Mouse (Mus musculus) liver, postnatal 0 days (tissue): ENCODE data around the gene Lin54. TPM values are rescaled to one million over a fixed set of nuclear protein-coding genes. Genes with fewer than 3 reads are reported as not detected.

Experiments used
- ATAC-seq: fragments of 200-750 bp; cut with Nextera tagmentation; 2 replicates; pipeline ENCODE4 v1.8.0; 2017; ENCODE audit warnings: mild to moderate bottlenecking, moderate library complexity
- DNase-seq: peaks from one replicate; pipeline ENCODE4 v3.0.0-alpha.2; 2016
- H3K27ac ChIP-seq: fragments of 300-500 bp; sonication (generic); 2 replicates; pipeline ENCODE4 v1.5.1; 2014; ENCODE audit warnings: antibody characterized with exemption, moderate library complexity, mild to moderate bottlenecking, low read depth
- H3K27me3 ChIP-seq: fragments of 300-500 bp; sonication (generic); 2 replicates; pipeline ENCODE4 v1.6.1; 2014; ENCODE audit warnings: low read length, control low read depth, mixed read lengths; ENCODE audit not compliant: insufficient read depth
- H3K36me3 ChIP-seq: fragments of 300-500 bp; sonication (generic); replicated peaks from 2 replicates; pipeline ENCODE4 v1.6.1; 2014; ENCODE audit warnings: mild to moderate bottlenecking, control low read depth, low read length, moderate library complexity, mixed read lengths; ENCODE audit not compliant: insufficient read depth
- H3K4me1 ChIP-seq: fragments of 300-500 bp; sonication (generic); 2 replicates; pipeline ENCODE4 v1.6.1; 2014; ENCODE audit warnings: antibody characterized with exemption, mild to moderate bottlenecking, control low read depth; ENCODE audit not compliant: insufficient read depth
- H3K4me2 ChIP-seq: fragments of 300-500 bp; sonication (generic); 2 replicates; pipeline ENCODE4 v1.6.1; 2014; ENCODE audit warnings: low read depth, mild to moderate bottlenecking, low read length, moderate library complexity, mixed read lengths
- H3K4me3 ChIP-seq: fragments of 300-500 bp; sonication (generic); 2 replicates; pipeline ENCODE4 v1.5.1; 2014; ENCODE audit warnings: low read depth, low read length
- H3K9ac ChIP-seq: fragments of 300-500 bp; sonication (generic); replicated peaks from 2 replicates; pipeline ENCODE4 v1.6.1; 2014; ENCODE audit warnings: mild to moderate bottlenecking, moderate library complexity
- H3K9me3 ChIP-seq: fragments of 300-500 bp; sonication (generic); 2 replicates; pipeline ENCODE4 v1.6.1; 2016; ENCODE audit warnings: mild to moderate bottlenecking, control low read depth, low read length, mixed read lengths
- CTCF ChIP-seq: sonication (generic); IDR thresholded peaks from 2 replicates; pipeline ENCODE4 v1.5.1; 2016; ENCODE audit warnings: antibody characterized with exemption, low read depth
- EP300 ChIP-seq: IDR thresholded peaks from 2 replicates; pipeline ENCODE4 v1.6.1; 2016; ENCODE audit warnings: antibody characterized with exemption, low read depth, mild to moderate bottlenecking
- WGBS: fragments of 180-500 bp; shearing (Covaris S2); extraction: QIAGEN DNeasy Blood & Tissue Kit; methylation state at CpG from one replicate; pipeline ENCODE4 v1.1.7; 2014; ENCODE audit not compliant: insufficient replicate concordance; 5-methylcytosine and 5-hydroxymethylcytosine counted together
- polyA plus RNA-seq: library from polyadenylated mRNA; unstranded; fragments of >200 nt; fragmentation: Nextera tagmentation; extraction: Ambion mirVana; gene quantifications from 2 replicates; pipeline ENCODE4 v1.2.1, GENCODE M21; 2015

Gene Lin54
- polyA plus RNA-seq, 1 experiment from 2014 or later: 4.7 TPM

- Histone ChIP-seq H3K9me3 (no peaks in the 10 kb centered on the region), H3K27me3 (no peaks in the 10 kb centered on the region), H3K27ac (no peak overlapping the region), H3K4me1 (no peaks in the 10 kb centered on the region), H3K4me3 (no peak overlapping the region), H3K36me3 (peaks cover 55% of the 10 kb centered on the region), H3K9ac (no peak overlapping the region), H3K4me2 (no peak overlapping the region)
- 81% methylated on average over 7 of the region's 7 CpGs for WGBS
- DNase-seq: no peak
- TF ChIP-seq EP300 (no peak), CTCF (no peak)
- no peak for ATAC-seq
These were observed 35.4 kb upstream of the Lin54 start for GRCm38 (mm10) chr5:100535826-100536225.

DNA sequence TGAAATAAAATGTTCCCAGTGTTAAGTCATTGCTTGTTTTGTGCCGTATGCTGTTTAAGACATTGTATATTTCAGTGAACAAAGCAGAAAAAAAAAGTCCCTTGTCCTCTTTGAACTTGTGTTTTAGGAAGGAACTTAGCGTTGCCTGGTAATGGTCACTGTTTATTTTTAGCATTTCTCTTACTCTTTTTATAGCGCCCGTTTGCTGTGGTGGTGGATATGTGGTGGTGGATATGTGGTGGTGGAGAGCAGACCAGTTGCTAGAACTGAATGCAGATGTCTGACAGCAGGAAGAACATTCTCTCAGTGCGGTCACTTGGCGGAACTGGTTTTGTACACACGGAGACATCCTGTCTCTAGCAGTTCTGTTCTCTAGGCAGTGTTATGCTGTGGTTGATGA is 25.7 kb upstream of the Lin54 start:
- H3K36me3 ChIP-seq: peaks cover 26% of the 10 kb centered on the region
- no peaks in the 10 kb centered on the region for H3K27me3 ChIP-seq
- H3K4me1 ChIP-seq: 0 out of 2 replicates have a peak, but pooled peaks cover 3% of the 10 kb centered on the region
- peak; percentile 20; the same call in 1 of the 2 replicates for TF ChIP-seq CTCF
- TF ChIP-seq EP300: no peak
- H3K9ac ChIP-seq: no peak overlapping the region
- no peak overlapping the region for H3K27ac ChIP-seq
- no peak overlapping the region for H3K4me3 ChIP-seq
- peak; percentile 42 for DNase-seq
- H3K4me2 ChIP-seq: 0 out of 2 replicates have a peak overlapping the region, but pooled peaks have one; percentile 22
- peak; percentile 74 for ATAC-seq
- H3K9me3 ChIP-seq: no peaks in the 10 kb centered on the region
- 32% methylated on average over 7 of the region's 7 CpGs for WGBS

DNA sequence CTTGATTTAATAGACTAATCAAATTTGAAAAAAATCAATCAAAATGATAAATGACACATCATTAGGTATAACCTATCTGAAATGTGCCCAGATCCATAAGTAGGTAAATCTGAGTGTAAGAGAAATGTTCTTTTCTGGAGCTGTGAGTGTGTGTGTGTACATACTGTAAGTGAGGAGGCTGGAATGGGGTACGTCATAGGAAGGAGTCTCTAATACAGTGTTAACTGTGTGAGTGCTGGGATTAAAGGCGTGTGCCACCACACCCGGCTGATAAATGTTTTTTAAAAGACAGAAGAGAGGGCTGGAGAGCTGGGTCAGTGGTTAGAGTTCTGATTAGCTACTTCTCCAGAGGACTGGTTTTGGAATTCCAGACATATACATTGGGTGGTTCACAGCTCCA is 25.2 kb upstream of the Lin54 start:
- peaks cover 21% of the 10 kb centered on the region for H3K36me3 ChIP-seq
- no peak for DNase-seq

GRCm38 (mm10) chr5:100524921-100525320 is 24.5 kb upstream of the Lin54 start:
- no peak overlapping the region for H3K4me3 ChIP-seq
- H3K9me3 ChIP-seq: no peaks in the 10 kb centered on the region
- no peak for ATAC-seq
- no peaks in the 10 kb centered on the region for H3K27me3 ChIP-seq
- peaks cover 10% of the 10 kb centered on the region for H3K4me1 ChIP-seq
- H3K27ac ChIP-seq: no peak overlapping the region
- no peak overlapping the region for H3K4me2 ChIP-seq
- peaks cover 14% of the 10 kb centered on the region for H3K36me3 ChIP-seq
- no peak overlapping the region for H3K9ac ChIP-seq
- TF ChIP-seq EP300 (no peak), CTCF (no peak)
- WGBS: 90% methylated on average over 9 of the region's 9 CpGs
- DNase-seq: no peak

More for the DNA sequence above, 25.2 kb upstream of the Lin54 start:
- Histone ChIP-seq H3K9ac (no peak overlapping the region), H3K27me3 (no peaks in the 10 kb centered on the region), H3K4me2 (0 out of 2 replicates have a peak overlapping the region, but pooled peaks have one; percentile 22), H3K4me3 (no peak overlapping the region), H3K4me1 (peaks cover 3% of the 10 kb centered on the region), H3K9me3 (no peaks in the 10 kb centered on the region), H3K27ac (no peak overlapping the region; the same call in 1 of the 2 replicates)
- 37% methylated on average over 3 of the region's 3 CpGs for WGBS
- TF ChIP-seq CTCF: no peak
- TF ChIP-seq EP300: no peak
- no peak for ATAC-seq

GRCm38 (mm10) chr5:100523331-100523730 is 22.9 kb upstream of the Lin54 start:
- 91% methylated on average over 1 of the region's 1 CpGs for WGBS
- Histone ChIP-seq H3K4me1 (peaks cover 18% of the 10 kb centered on the region), H3K27ac (no peak overlapping the region), H3K4me2 (no peak overlapping the region), H3K9me3 (no peaks in the 10 kb centered on the region), H3K9ac (no peak overlapping the region), H3K36me3 (peaks cover 2% of the 10 kb centered on the region; the same call in 1 of the 2 replicates), H3K4me3 (no peak overlapping the region), H3K27me3 (no peaks in the 10 kb centered on the region)
- no peak for TF ChIP-seq CTCF
- DNase-seq (no peak), ATAC-seq (no peak)

DNA sequence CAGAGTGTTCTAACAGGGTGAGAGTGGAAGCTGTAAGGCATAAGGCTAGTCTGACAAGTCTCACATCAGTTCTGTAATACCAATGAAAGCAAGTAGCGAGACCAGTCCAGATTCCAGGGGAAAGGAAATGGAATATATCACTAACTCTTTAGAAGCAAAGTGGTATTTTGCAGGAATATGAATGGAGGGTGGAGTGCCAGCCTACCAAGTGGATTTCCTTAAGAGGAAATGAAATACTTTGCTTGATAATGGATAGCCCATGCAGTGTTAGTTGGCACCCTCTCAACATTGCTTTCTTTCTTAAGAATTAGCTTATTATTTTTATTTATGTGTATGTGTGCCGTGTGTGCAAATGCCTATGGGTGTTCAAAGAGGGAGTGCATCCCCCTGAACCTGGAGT is 19.8 kb upstream of the Lin54 start:
- Histone ChIP-seq H3K4me3 (no peak overlapping the region), H3K9ac (0 out of 2 replicates have a peak overlapping the region, but pooled peaks have one; percentile 9), H3K36me3 (0 out of 2 replicates have a peak, but pooled peaks cover 2% of the 10 kb centered on the region), H3K4me1 (peaks cover 19% of the 10 kb centered on the region), H3K27ac (no peak overlapping the region), H3K27me3 (no peaks in the 10 kb centered on the region), H3K4me2 (peak overlapping the region; percentile 36; the same call in 1 of the 2 replicates), H3K9me3 (no peaks in the 10 kb centered on the region)
- DNase-seq (no peak), ATAC-seq (no peak)
- no peak for TF ChIP-seq EP300
- no peak for TF ChIP-seq CTCF
- WGBS: 92% methylated on average over 2 of the region's 2 CpGs
